Mouse (Mus musculus): ENCODE measurements at regions not wholly inside any gene's neighbourhood (a gene's known extent, or its start where the extent isn't known, plus 50 kb on each side); places are given as distances from the start of the nearest gene placed in this dataset.

DNA sequence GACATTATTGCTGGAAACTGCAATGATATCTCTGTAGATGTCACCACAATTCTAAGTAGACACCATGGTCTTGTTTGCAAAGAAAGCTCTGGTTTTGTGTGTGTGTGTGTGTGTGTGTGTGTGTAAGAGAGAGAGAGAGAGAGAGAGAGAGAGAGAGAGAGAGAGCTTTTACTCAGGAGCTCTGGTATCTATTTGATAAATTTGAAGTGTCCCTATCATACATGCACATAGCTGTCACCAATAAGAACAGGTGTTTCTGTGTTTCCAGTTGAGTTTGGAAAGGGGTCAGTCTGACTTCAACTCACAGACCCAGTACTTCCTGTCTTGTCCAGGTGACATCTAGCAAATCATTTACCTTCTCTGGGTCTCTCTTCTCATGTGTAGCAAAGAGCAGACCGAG lies 169.7 kb upstream of the Serpine2 start:
- Histone ChIP-seq H3K9ac (replicated peaks; ENCODE audit: low read depth, low read length) (no peak overlapping the region), H3K36me3 (replicated peaks; ENCODE audit: control insufficient read depth, insufficient read depth, low read length) (no peaks in the 10 kb centered on the region), H3K27me3 (ENCODE audit: control insufficient read depth, insufficient read depth, low read length) (no peaks in the 10 kb centered on the region), H3K4me1 (ENCODE audit: control insufficient read depth, insufficient read depth) (no peaks in the 10 kb centered on the region), H3K27ac (ENCODE audit: low read depth) (no peak overlapping the region), H3K9me3 (replicated peaks; ENCODE audit: control insufficient read depth, low read length) (no peaks in the 10 kb centered on the region), H3K4me2 (ENCODE audit: low read depth, low read length) (no peak overlapping the region), H3K4me3 (ENCODE audit: low read depth, low read length) (no peak overlapping the region)
- no peak for DNase-seq (ENCODE audit: low spot score)
- WGBS, result 75% methylated on average over 1 of the region's 1 CpGs
- TF ChIP-seq CTCF (IDR thresholded peaks at IDR 0.05; ENCODE audit: low read depth), result no peak
- TF ChIP-seq EP300 (IDR thresholded peaks at IDR 0.05; ENCODE audit: low read depth), result no peak
- ATAC-seq (ENCODE audit: insufficient read depth, low read depth), result no peak

DNA sequence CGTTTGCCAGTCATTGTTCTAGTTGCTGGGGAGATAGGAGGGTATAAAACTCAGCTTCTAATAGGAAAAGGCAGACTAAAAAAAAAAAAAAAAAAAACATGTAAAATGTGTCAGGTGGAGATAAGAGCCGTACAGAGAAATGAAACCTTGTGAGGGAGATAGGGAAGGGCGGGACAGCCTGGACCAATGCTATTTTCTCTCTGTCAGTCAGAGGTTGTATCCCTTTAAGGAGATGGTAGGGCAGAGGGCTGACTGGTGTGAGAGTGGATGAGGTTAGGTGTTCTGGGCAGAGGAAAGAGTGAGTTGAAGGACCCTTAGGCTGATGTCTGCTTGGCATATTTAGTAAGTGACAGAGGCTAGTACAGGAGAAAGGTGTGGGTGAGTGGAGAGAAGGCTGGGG lies 169.2 kb upstream of the Serpine2 start:
- no peak for ATAC-seq (ENCODE audit: insufficient read depth, low read depth)
- Histone ChIP-seq H3K4me1 (ENCODE audit: control insufficient read depth, insufficient read depth) (no peaks in the 10 kb centered on the region), H3K4me2 (ENCODE audit: low read depth, low read length) (no peak overlapping the region), H3K9ac (replicated peaks; ENCODE audit: low read depth, low read length) (no peak overlapping the region), H3K36me3 (replicated peaks; ENCODE audit: control insufficient read depth, insufficient read depth, low read length) (no peaks in the 10 kb centered on the region), H3K27ac (ENCODE audit: low read depth) (no peak overlapping the region), H3K27me3 (ENCODE audit: control insufficient read depth, insufficient read depth, low read length) (no peaks in the 10 kb centered on the region), H3K4me3 (ENCODE audit: low read depth, low read length) (no peak overlapping the region), H3K9me3 (replicated peaks; ENCODE audit: control insufficient read depth, low read length) (no peaks in the 10 kb centered on the region)
- 47% methylated on average over 3 of the region's 3 CpGs for WGBS
- TF ChIP-seq EP300 (IDR thresholded peaks at IDR 0.05; ENCODE audit: low read depth), result no peak
- TF ChIP-seq CTCF (IDR thresholded peaks at IDR 0.05; ENCODE audit: low read depth), result no peak
- DNase-seq (ENCODE audit: low spot score), result no peak

DNA sequence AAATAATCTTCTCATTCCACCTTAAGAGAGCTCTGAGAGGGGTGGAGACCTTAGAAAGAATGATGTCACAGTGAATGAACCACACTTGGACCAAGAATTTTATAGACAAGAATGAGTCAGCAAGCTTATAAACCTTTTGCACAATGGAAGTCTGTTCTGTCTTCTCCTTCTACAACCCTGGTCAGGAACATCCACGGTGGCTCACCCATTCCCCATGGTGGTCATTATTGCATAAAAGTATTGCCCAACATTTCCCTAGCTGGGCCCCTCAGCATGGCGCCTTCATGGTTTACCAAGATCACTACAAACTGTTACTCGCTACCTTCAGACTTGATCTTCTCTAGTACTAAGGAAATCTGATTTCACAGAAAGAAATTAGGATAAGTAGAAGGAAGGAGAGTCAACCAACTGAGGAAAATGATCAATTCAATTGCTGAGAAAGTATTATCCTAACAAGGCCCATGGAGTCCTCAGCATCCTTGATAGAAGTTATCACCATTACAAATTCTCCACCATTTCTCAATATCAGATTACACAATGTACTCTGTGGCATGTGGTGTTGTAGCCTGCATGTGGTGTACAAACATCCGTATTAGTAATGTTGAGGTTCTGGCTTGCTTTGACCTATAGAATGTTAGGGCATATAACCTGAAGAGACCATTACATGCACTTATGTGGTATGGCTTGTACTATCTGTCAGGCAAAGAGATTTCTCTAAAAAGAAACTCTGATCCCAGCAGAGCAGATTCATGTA lies 165.1 kb upstream of the Serpine2 start:
- Histone ChIP-seq H3K9me3 (replicated peaks; ENCODE audit: control insufficient read depth, low read length) (no peaks in the 10 kb centered on the region), H3K4me3 (ENCODE audit: low read depth, low read length) (no peak overlapping the region), H3K9ac (replicated peaks; ENCODE audit: low read depth, low read length) (no peak overlapping the region), H3K27ac (ENCODE audit: low read depth) (no peak overlapping the region), H3K36me3 (replicated peaks; ENCODE audit: control insufficient read depth, insufficient read depth, low read length) (no peaks in the 10 kb centered on the region), H3K27me3 (ENCODE audit: control insufficient read depth, insufficient read depth, low read length) (no peaks in the 10 kb centered on the region), H3K4me1 (ENCODE audit: control insufficient read depth, insufficient read depth) (no peaks in the 10 kb centered on the region), H3K4me2 (ENCODE audit: low read depth, low read length) (no peak overlapping the region)
- ATAC-seq (ENCODE audit: insufficient read depth, low read depth), result no peak
- no peak for TF ChIP-seq CTCF (IDR thresholded peaks at IDR 0.05; ENCODE audit: low read depth)
- no peak for TF ChIP-seq EP300 (IDR thresholded peaks at IDR 0.05; ENCODE audit: low read depth)
- 80% methylated on average over 4 of the region's 4 CpGs for WGBS
- DNase-seq (ENCODE audit: low spot score), result no peak

DNA sequence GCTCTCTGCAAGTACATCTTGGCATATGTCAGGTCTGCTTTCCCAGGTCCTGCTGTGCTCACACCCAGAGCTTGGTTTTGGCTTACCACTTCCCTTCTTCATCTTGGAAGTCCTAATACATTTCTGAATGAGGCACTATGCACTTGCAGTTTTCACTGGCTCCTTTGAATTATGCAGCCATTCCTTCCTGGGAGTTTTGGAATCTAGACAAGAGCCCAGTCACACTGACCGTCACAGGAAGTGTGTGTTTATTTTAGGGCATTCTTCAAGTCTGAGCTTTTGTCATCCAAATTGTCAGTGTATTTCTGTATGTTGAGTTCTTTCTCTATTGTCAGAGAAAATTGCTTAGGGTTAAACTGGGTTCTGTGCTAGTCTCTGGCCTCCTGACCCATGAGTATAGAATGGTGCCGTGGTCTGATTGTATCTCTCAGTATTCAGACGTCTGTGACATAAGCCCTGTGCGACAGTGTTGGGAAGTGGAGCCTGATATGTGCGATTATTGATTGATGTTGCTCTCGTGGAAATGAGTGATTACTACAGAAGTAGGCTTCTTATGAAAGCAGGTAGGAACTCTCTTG lies 162.6 kb upstream of the Serpine2 start:
- Histone ChIP-seq H3K27ac (ENCODE audit: low read depth) (0 out of 2 replicates have a peak overlapping the region, but pooled peaks have one; percentile 25), H3K27me3 (ENCODE audit: control insufficient read depth, insufficient read depth, low read length) (no peaks in the 10 kb centered on the region), H3K9ac (replicated peaks; ENCODE audit: low read depth, low read length) (no peak overlapping the region), H3K36me3 (replicated peaks; ENCODE audit: control insufficient read depth, insufficient read depth, low read length) (no peaks in the 10 kb centered on the region), H3K4me1 (ENCODE audit: control insufficient read depth, insufficient read depth) (no peaks in the 10 kb centered on the region), H3K4me3 (ENCODE audit: low read depth, low read length) (no peak overlapping the region), H3K9me3 (replicated peaks; ENCODE audit: control insufficient read depth, low read length) (no peaks in the 10 kb centered on the region), H3K4me2 (ENCODE audit: low read depth, low read length) (no peak overlapping the region)
- 46% methylated on average over 6 of the region's 6 CpGs for WGBS
- no peak for ATAC-seq (ENCODE audit: insufficient read depth, low read depth)
- DNase-seq (ENCODE audit: low spot score), result no peak
- TF ChIP-seq EP300 (IDR thresholded peaks at IDR 0.05; ENCODE audit: low read depth), result no peak
- TF ChIP-seq CTCF (IDR thresholded peaks at IDR 0.05; ENCODE audit: low read depth), result no peak

DNA sequence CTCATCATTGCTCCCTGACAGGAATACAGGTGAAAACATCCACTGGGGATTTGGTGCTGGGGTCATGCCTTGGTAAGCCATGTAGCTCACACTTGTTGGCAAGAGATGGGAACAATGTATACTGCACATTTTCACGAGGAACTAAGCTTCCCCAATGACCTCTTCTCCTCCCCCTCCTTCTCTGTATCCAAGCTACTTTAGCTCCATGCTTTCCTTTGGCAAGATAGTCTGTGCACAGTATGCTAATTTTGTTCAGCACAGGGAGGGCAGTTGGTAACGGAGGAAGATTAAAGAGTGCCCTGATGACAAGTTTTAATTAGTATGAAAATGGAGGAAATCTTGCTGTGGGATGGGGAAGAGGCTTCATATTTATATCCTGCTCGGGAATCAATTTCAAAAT lies 160.9 kb upstream of the Serpine2 start:
- no peak for DNase-seq (ENCODE audit: low spot score)
- no peaks in the 10 kb centered on the region for H3K36me3 ChIP-seq (replicated peaks; ENCODE audit: control insufficient read depth, insufficient read depth, low read length)
- H3K27ac ChIP-seq (ENCODE audit: low read depth), result no peak overlapping the region
- TF ChIP-seq EP300 (IDR thresholded peaks at IDR 0.05; ENCODE audit: low read depth) (no peak), CTCF (IDR thresholded peaks at IDR 0.05; ENCODE audit: low read depth) (no peak)
- no peak for ATAC-seq (ENCODE audit: insufficient read depth, low read depth)
- H3K9me3 ChIP-seq (replicated peaks; ENCODE audit: control insufficient read depth, low read length), result no peaks in the 10 kb centered on the region
- WGBS, result 54% methylated on average over 3 of the region's 3 CpGs
- no peak overlapping the region for H3K4me3 ChIP-seq (ENCODE audit: low read depth, low read length)
- H3K9ac ChIP-seq (replicated peaks; ENCODE audit: low read depth, low read length), result no peak overlapping the region
- no peaks in the 10 kb centered on the region for H3K27me3 ChIP-seq (ENCODE audit: control insufficient read depth, insufficient read depth, low read length)
- no peak overlapping the region for H3K4me2 ChIP-seq (ENCODE audit: low read depth, low read length)
- no peaks in the 10 kb centered on the region for H3K4me1 ChIP-seq (ENCODE audit: control insufficient read depth, insufficient read depth)

Data from heart, postnatal 0 days (tissue).